Mouse (Mus musculus): ENCODE data around the gene Atp4a.

- TF ChIP-seq POLR2A (IDR thresholded peaks at IDR 0.05; ENCODE audit: insufficient read depth, low read depth, low read length) (peak; percentile 86), CTCF (IDR thresholded peaks at IDR 0.05) (peak; percentile 55), EP300 (IDR thresholded peaks at IDR 0.05; ENCODE audit: insufficient read depth, low read depth, low read length) (peak; percentile 78; the same call in 1 of the 2 replicates)
These were observed 17.5 kb downstream of the Atp4a start, which contains the start of gene Tmem147 for GRCm38 (mm10) chr7:30729396-30730063.
